Mouse (Mus musculus) liver, adult 2 months (tissue): ENCODE results near the gene Txndc16. TPM values are rescaled to one million over a fixed set of nuclear protein-coding genes. Genes with fewer than 3 reads are reported as not detected.

Experiments
- DNase-seq: peaks from one replicate; pipeline ENCODE4 v3.0.0-alpha.2; 2011; ENCODE audit warnings: low read depth, low spot score; ENCODE audit errors: extremely low read depth
- H3K27ac ChIP-seq: fragments of 200-500 bp; replicated peaks from 2 replicates; pipeline ENCODE4 v1.5.1; 2012; ENCODE audit warnings: low read depth, mild to moderate bottlenecking, control low read depth, inconsistent platforms, low read length; ENCODE audit not compliant: insufficient read depth
- H3K27me3 ChIP-seq: fragments of 200-500 bp; 2 replicates; pipeline ENCODE4 v1.6.1; 2012; ENCODE audit warnings: mild to moderate bottlenecking, moderate library complexity, low read length, inconsistent platforms; ENCODE audit not compliant: control insufficient read depth, insufficient read depth
- H3K36me3 ChIP-seq: fragments of 200-500 bp; 2 replicates; pipeline ENCODE4 v1.6.1; 2012; ENCODE audit warnings: low read length, inconsistent platforms; ENCODE audit not compliant: control insufficient read depth, insufficient read depth
- H3K4me1 ChIP-seq: fragments of 200-500 bp; 2 replicates; pipeline ENCODE4 v1.6.1; 2011; ENCODE audit warnings: low read length; ENCODE audit not compliant: control insufficient read depth, insufficient read depth
- H3K4me3 ChIP-seq: fragments of 200-500 bp; 2 replicates; pipeline ENCODE4 v1.5.1; 2011; ENCODE audit warnings: low read depth, mild to moderate bottlenecking, control low read depth, low read length, moderate library complexity; ENCODE audit not compliant: insufficient read depth
- H3K79me2 ChIP-seq: fragments of 200-500 bp; 2 replicates; pipeline ENCODE4 v1.6.1; 2012; ENCODE audit warnings: inconsistent platforms, mild to moderate bottlenecking, low read length, moderate library complexity; ENCODE audit not compliant: control insufficient read depth, insufficient read depth
- H3K9ac ChIP-seq: fragments of 200-500 bp; 2 replicates; pipeline ENCODE4 v1.6.1; 2012; ENCODE audit warnings: low read depth, mild to moderate bottlenecking, control low read depth, inconsistent platforms, low read length
- CTCF ChIP-seq: fragments of 200-500 bp; IDR thresholded peaks from 2 replicates; pipeline ENCODE4 v1.5.1; 2011; ENCODE audit warnings: low read depth, low read length, control low read depth
- POLR2A ChIP-seq: fragments of 200-500 bp; IDR thresholded peaks from 2 replicates; pipeline ENCODE4 v1.6.1; 2011; ENCODE audit warnings: low read length, control low read depth; ENCODE audit not compliant: insufficient read depth; ENCODE audit errors: extremely low read depth
- WGBS: fragments of 180-500 bp; shearing (Covaris S2); methylation state at CpG from one replicate; pipeline ENCODE4 v1.1.7; 2018; 5-methylcytosine and 5-hydroxymethylcytosine counted together
- polyA plus RNA-seq: library from polyadenylated mRNA; depleted of rRNA; stranded (reverse); fragments of >200 nt; gene quantifications from 2 replicates; pipeline ENCODE4 v1.2.3, GENCODE M21; 2012
- total RNA-seq: library from RNA; depleted of rRNA; stranded (reverse); fragments of >200 nt; gene quantifications from 2 replicates; pipeline ENCODE4 v1.2.3, GENCODE M21; 2014

The Txndc16 gene
- total and polyA plus RNA-seq, 2 experiments = 0.81 to 10.3 TPM

GRCm38 (mm10) chr14:45220957-45221630 is 966 bp upstream of the Txndc16 start:
- H3K79me2 ChIP-seq = no peaks in the 10 kb centered on the region
- no peak overlapping the region for H3K27ac ChIP-seq
- H3K4me1 ChIP-seq = no peaks in the 10 kb centered on the region; the same call in 1 of the 2 replicates
- TF ChIP-seq POLR2A (no peak), CTCF (no peak)
- H3K36me3 ChIP-seq = no peaks in the 10 kb centered on the region
- 0 out of 2 replicates have a peak overlapping the region, but pooled peaks have one; percentile 12 for H3K9ac ChIP-seq
- WGBS = 19% methylated on average over 11 of the region's 11 CpGs
- H3K27me3 ChIP-seq = no peaks in the 10 kb centered on the region
- no peak for DNase-seq
- peak overlapping the region; percentile 71 for H3K4me3 ChIP-seq

- WGBS = under 1% methylated on average over 85 of the region's 86 CpGs
- H3K79me2 ChIP-seq = no peaks in the 10 kb centered on the region
- H3K4me1 ChIP-seq = no peaks in the 10 kb centered on the region; the same call in 1 of the 2 replicates
- peak within 1 kb of the TSS; percentile 71 for H3K4me3 ChIP-seq
- peak within 1 kb of the TSS; percentile 82 for H3K9ac ChIP-seq
- no peaks in the 10 kb centered on the region for H3K27me3 ChIP-seq
- TF ChIP-seq CTCF (no peak), POLR2A (peak; percentile 80)
- peak; percentile 97 for DNase-seq
- H3K36me3 ChIP-seq = no peaks in the 10 kb centered on the region
- H3K27ac ChIP-seq = peak within 1 kb of the TSS; percentile 3; the same call in 1 of the 2 replicates
Observed at GRCm38 (mm10) chr14:45219281-45220089, 643 bp downstream of the Txndc16 start, which contains the start of gene Gpr137c. Gpr137c (plus strand) TSS chr14:45219717.

- Histone ChIP-seq H3K27me3 (no peaks in the 10 kb centered on the region), H3K36me3 (no peaks in the 10 kb centered on the region), H3K4me1 (no peaks in the 10 kb centered on the region; the same call in 1 of the 2 replicates), H3K4me3 (no peak overlapping the region), H3K27ac (no peak overlapping the region), H3K9ac (no peak overlapping the region), H3K79me2 (no peaks in the 10 kb centered on the region)
- WGBS = 42% methylated on average over 4 of the region's 4 CpGs
- TF ChIP-seq CTCF (no peak), POLR2A (no peak)
- DNase-seq = peak; percentile 26
Observed at GRCm38 (mm10) chr14:45217693-45218092, 2.4 kb downstream of the Txndc16 start.

GRCm38 (mm10) chr14:45216711-45217340 is 3.3 kb downstream of the Txndc16 start:
- H3K27me3 ChIP-seq = no peaks in the 10 kb centered on the region
- no peak overlapping the region for H3K9ac ChIP-seq
- 98% methylated on average over 9 of the region's 9 CpGs for WGBS
- H3K36me3 ChIP-seq = no peaks in the 10 kb centered on the region
- no peak for TF ChIP-seq POLR2A
- no peak for TF ChIP-seq CTCF
- H3K27ac ChIP-seq = no peak overlapping the region
- no peak overlapping the region for H3K4me3 ChIP-seq
- no peak for DNase-seq
- no peaks in the 10 kb centered on the region for H3K79me2 ChIP-seq
- H3K4me1 ChIP-seq = no peaks in the 10 kb centered on the region; the same call in 1 of the 2 replicates

- Histone ChIP-seq H3K27ac (no peak overlapping the region), H3K4me1 (no peaks in the 10 kb centered on the region), H3K9ac (no peak overlapping the region), H3K36me3 (peaks cover 2% of the 10 kb centered on the region; the same call in 1 of the 2 replicates), H3K79me2 (no peaks in the 10 kb centered on the region), H3K27me3 (no peaks in the 10 kb centered on the region), H3K4me3 (no peak overlapping the region)
- WGBS = 92% methylated on average over 1 of the region's 1 CpGs
- no peak for DNase-seq
- no peak for TF ChIP-seq CTCF
- no peak for TF ChIP-seq POLR2A
Observed at GRCm38 (mm10) chr14:45211431-45211830, 8.7 kb downstream of the Txndc16 start.
